22 mouse cellular contexts compared by ENCODE assay signal in genomic region chr12:13504771-13505444, GRCm38 (mm10).
DNase-seq lines count a peak whose midpoint lies in the region; ATAC-seq and TF ChIP-seq lines count a peak whose summit lies in the region.
"Had no signal": no experiment of that assay in that cellular context is flagged by ENCODE, and none has a peak within 500 bp of the region (broad histone marks: within the 10 kb centered on the region; RNA-seq: fewer than 3 reads in every experiment).

No protein-coding gene starts in this region.

- DNase-seq in cerebellum, adult 11-12 months, result peak; percentile 33
- no peak for DNase-seq in cerebellum, adult 8-10 months
- no peak for DNase-seq in hindbrain, postnatal 0 days (ENCODE audit: low spot score)
- no peak for DNase-seq in hindbrain, embryonic 10.5 days (ENCODE audit: low spot score)
- DNase-seq in cerebellum, adult 9-10 months, result peak; percentile 46
- peak; percentile 18 for DNase-seq in fat pad, adult 2 months (ENCODE audit: extremely low read depth, low read depth, low spot score)
- DNase-seq in embryo, embryonic 11 days, result no peak
- no peak for DNase-seq in stomach, postnatal 0 days (ENCODE audit: low spot score)
- DNase-seq: adrenal gland, adult 8-10 months; adrenal gland, postnatal 36 days; forebrain, postnatal 0 days; gastrocnemius, postnatal 14 days; heart, postnatal 36 days; kidney, adult 11 months; kidney, adult 9 months had no signal

- no peak overlapping the region for H3K4me3 ChIP-seq in hindbrain, postnatal 0 days (ENCODE audit: low read length)
- H3K4me3 ChIP-seq in hindbrain, embryonic 10.5 days, result no peak overlapping the region
- H3K4me3 ChIP-seq in stomach, postnatal 0 days (ENCODE audit: low read depth, low read length), result no peak overlapping the region
- H3K4me3 ChIP-seq: embryonic facial prominence, embryonic 15.5 days; erythroblast, embryonic 14.5 days; forebrain, embryonic 12.5 days; heart, embryonic 12.5 days; hindbrain, embryonic 12.5 days had no signal

- WGBS in hindbrain, postnatal 0 days, result 62% methylated on average over 5 of the region's 5 CpGs
- WGBS in hindbrain, embryonic 10.5 days, result 80% methylated on average over 5 of the region's 5 CpGs
- 72% methylated on average over 5 of the region's 5 CpGs for WGBS in stomach, postnatal 0 days

- no peak overlapping the region for H3K4me2 ChIP-seq in hindbrain, postnatal 0 days (ENCODE audit: low read depth, low read length)
- H3K4me2 ChIP-seq in stomach, postnatal 0 days (replicated peaks; ENCODE audit: low read depth), result no peak overlapping the region
- H3K4me2 ChIP-seq: embryonic facial prominence, embryonic 15.5 days; forebrain, embryonic 12.5 days; heart, embryonic 12.5 days; hindbrain, embryonic 12.5 days had no signal

- no peaks in the 10 kb centered on the region for H3K27me3 ChIP-seq in hindbrain, postnatal 0 days (ENCODE audit: insufficient read depth, low read length)
- H3K27me3 ChIP-seq in hindbrain, embryonic 10.5 days (ENCODE audit: insufficient read depth, poor library complexity, severe bottlenecking), result no peaks in the 10 kb centered on the region
- H3K27me3 ChIP-seq in stomach, postnatal 0 days (ENCODE audit: control insufficient read depth, insufficient read depth, low read length), result no peaks in the 10 kb centered on the region
- H3K27me3 ChIP-seq: CH12.LX; embryonic facial prominence, embryonic 15.5 days; forebrain, embryonic 12.5 days; heart, embryonic 12.5 days; hindbrain, embryonic 12.5 days had no signal

- TF ChIP-seq CTCF in hindbrain, postnatal 0 days (IDR thresholded peaks at IDR 0.05; ENCODE audit: low read depth), result no peak
- TF ChIP-seq CTCF in stomach, postnatal 0 days (IDR thresholded peaks at IDR 0.05; ENCODE audit: low read depth), result no peak

- H3K9ac ChIP-seq in hindbrain, postnatal 0 days (replicated peaks; ENCODE audit: low read length), result no peak overlapping the region
- no peak overlapping the region for H3K9ac ChIP-seq in stomach, postnatal 0 days (ENCODE audit: low read length)
- H3K9ac ChIP-seq: embryonic facial prominence, embryonic 15.5 days; forebrain, embryonic 12.5 days; forebrain, postnatal 0 days; heart, embryonic 12.5 days; hindbrain, embryonic 12.5 days had no signal

- H3K27ac ChIP-seq in hindbrain, postnatal 0 days, result peak overlapping the region; percentile 48; the same call in 1 of the 2 replicates
- H3K27ac ChIP-seq in hindbrain, embryonic 10.5 days, result no peak overlapping the region
- no peak overlapping the region for H3K27ac ChIP-seq in stomach, postnatal 0 days (replicated peaks)
- H3K27ac ChIP-seq: embryonic facial prominence, embryonic 15.5 days; forebrain, embryonic 12.5 days; hindbrain, embryonic 12.5 days had no signal

- ATAC-seq in hindbrain, postnatal 0 days, result 0 out of 2 replicates have a peak, but pooled peaks have one; percentile 27
- no peak for ATAC-seq in stomach, postnatal 0 days (ENCODE audit: low FRiP score, low TSS enrichment)
- ATAC-seq: forebrain, postnatal 0 days; hindbrain, embryonic 16.5 days had no signal

- no peaks in the 10 kb centered on the region for H3K4me1 ChIP-seq in hindbrain, postnatal 0 days (ENCODE audit: insufficient read depth, low read length)
- H3K4me1 ChIP-seq in hindbrain, embryonic 10.5 days (replicated peaks), result no peaks in the 10 kb centered on the region
- H3K4me1 ChIP-seq in stomach, postnatal 0 days (replicated peaks; ENCODE audit: control insufficient read depth, insufficient read depth), result no peaks in the 10 kb centered on the region
- H3K4me1 ChIP-seq: embryonic facial prominence, embryonic 15.5 days; hindbrain, embryonic 12.5 days had no signal

- H3K36me3 ChIP-seq in hindbrain, postnatal 0 days (ENCODE audit: insufficient read depth, low read length), result no peaks in the 10 kb centered on the region
- H3K36me3 ChIP-seq in hindbrain, embryonic 10.5 days, result no peaks in the 10 kb centered on the region
- H3K36me3 ChIP-seq in stomach, postnatal 0 days (ENCODE audit: control insufficient read depth, insufficient read depth, low read length), result no peaks in the 10 kb centered on the region
- H3K36me3 ChIP-seq: embryonic facial prominence, embryonic 15.5 days; forebrain, embryonic 12.5 days; heart, embryonic 12.5 days; hindbrain, embryonic 12.5 days had no signal

- no peaks in the 10 kb centered on the region for H3K9me3 ChIP-seq in hindbrain, postnatal 0 days (ENCODE audit: low read length)
- H3K9me3 ChIP-seq in hindbrain, embryonic 10.5 days, result no peaks in the 10 kb centered on the region
- H3K9me3 ChIP-seq in stomach, postnatal 0 days (ENCODE audit: control insufficient read depth, low read length), result no peaks in the 10 kb centered on the region
- H3K9me3 ChIP-seq: embryonic facial prominence, embryonic 15.5 days; forebrain, embryonic 12.5 days; heart, embryonic 12.5 days; hindbrain, embryonic 12.5 days had no signal

- TF ChIP-seq EP300 in stomach, postnatal 0 days (optimal IDR thresholded peaks at IDR 0.05), result no peak

Comparison
In these comparisons a context has a peak if more than half of its experiments do, and no peak if none do; other contexts are left out.
1. DNase-seq: peak in cerebellum, adult 11-12 months (single experiment), cerebellum, adult 9-10 months (single experiment) and fat pad, adult 2 months (single experiment); none in cerebellum, adult 8-10 months (single experiment), hindbrain, postnatal 0 days (single experiment), hindbrain, embryonic 10.5 days (single experiment), embryo, embryonic 11 days (single experiment) and stomach, postnatal 0 days (single experiment).